Mouse (Mus musculus): Measurements from ENCODE around the gene Lrrn4. TPM values are rescaled to one million over a fixed set of nuclear protein-coding genes. Genes with fewer than 3 reads are reported as not detected.

Lrrn4 gene
- 9.5 and 9.8 TPM in 2 replicates for polyA plus RNA-seq (2015; fragmentation: Nextera tagmentation; extraction: Ambion mirVana)

DNA sequence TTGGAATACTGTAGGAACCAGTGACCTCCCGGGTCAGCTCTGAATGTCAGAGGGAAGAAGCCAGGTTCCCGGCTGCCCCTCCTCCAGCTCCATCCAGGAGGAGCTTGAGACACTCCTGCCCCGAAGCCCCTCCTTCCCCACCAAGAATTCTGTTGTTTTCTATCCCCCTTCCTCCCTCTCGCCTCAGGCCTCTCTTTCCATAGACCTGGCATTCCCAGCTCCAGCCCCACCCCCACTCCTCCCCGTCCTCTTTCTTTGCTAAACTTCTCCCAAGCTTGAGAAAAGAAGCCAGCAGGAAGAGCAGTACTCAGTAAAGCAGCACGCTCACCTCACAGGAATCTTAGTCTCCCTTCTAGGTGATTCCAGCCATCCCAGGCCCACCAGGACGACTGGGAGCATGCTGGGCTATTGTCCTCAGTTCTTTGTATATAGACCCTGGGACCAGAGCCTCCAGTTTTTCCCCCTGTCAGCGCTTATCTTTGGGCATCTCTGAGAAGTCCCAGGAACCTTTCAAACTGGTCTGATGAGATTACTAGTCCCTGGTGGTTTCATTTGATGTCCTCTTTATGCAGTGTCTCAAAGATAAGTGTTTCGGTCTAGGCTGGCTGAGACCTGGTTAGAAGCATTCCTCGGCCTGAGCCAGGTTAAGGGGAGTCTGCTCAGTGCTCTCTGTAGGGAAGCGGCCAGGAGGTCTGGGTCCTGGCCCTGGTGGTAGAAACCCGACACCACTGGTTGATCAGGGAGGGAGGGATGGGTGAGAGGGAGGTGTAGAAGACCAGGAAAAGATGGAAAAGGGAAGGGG is at the start of gene Lrrn4:
TSS of gene Lrrn4 (minus strand) at position 48 of the 802 bp plus-strand sequence.
- H3K4me2 ChIP-seq (replicated peaks; ENCODE audit: low read depth), result peak within 1 kb of the TSS; percentile 87
- no peak within 1 kb of the TSS for H3K9ac ChIP-seq (ENCODE audit: low read depth, low read length)
- no peak within 1 kb of the TSS for H3K27ac ChIP-seq (ENCODE audit: low read depth, low read length)
- 34% methylated on average over 12 of the region's 12 CpGs for WGBS
- TF ChIP-seq CTCF (IDR thresholded peaks at IDR 0.05; ENCODE audit: low read depth), result no peak
- H3K4me1 ChIP-seq (replicated peaks; ENCODE audit: control insufficient read depth, insufficient read depth, low read length), result no peaks in the 10 kb centered on the region; the same call in 1 of the 2 replicates
- H3K36me3 ChIP-seq (ENCODE audit: control insufficient read depth, insufficient read depth), result no peaks in the 10 kb centered on the region
- no peaks in the 10 kb centered on the region for H3K9me3 ChIP-seq (ENCODE audit: control insufficient read depth)
- peaks cover 34% of the 10 kb centered on the region for H3K27me3 ChIP-seq (replicated peaks; ENCODE audit: control insufficient read depth, insufficient read depth, low read length)
- peak within 1 kb of the TSS; percentile 43 for H3K4me3 ChIP-seq (ENCODE audit: low read depth, low read length)
- ATAC-seq, result no peak

GRCm38 (mm10) chr2:132928999-132929398 is 48.3 kb upstream of the Lrrn4 start:
- peaks cover 8% of the 10 kb centered on the region for H3K4me1 ChIP-seq (replicated peaks; ENCODE audit: control insufficient read depth, insufficient read depth, low read length)
- H3K27me3 ChIP-seq (replicated peaks; ENCODE audit: control insufficient read depth, insufficient read depth, low read length), result no peaks in the 10 kb centered on the region
- no peak overlapping the region for H3K9ac ChIP-seq (ENCODE audit: low read depth, low read length)
- no peak overlapping the region for H3K4me2 ChIP-seq (replicated peaks; ENCODE audit: low read depth)
- WGBS, result 46% methylated on average over 2 of the region's 2 CpGs
- peak; percentile 68 for ATAC-seq
- peaks cover 8% of the 10 kb centered on the region; the same call in 1 of the 2 replicates for H3K36me3 ChIP-seq (ENCODE audit: control insufficient read depth, insufficient read depth)
- TF ChIP-seq CTCF (IDR thresholded peaks at IDR 0.05; ENCODE audit: low read depth), result no peak
- no peak overlapping the region for H3K4me3 ChIP-seq (ENCODE audit: low read depth, low read length)
- H3K9me3 ChIP-seq (ENCODE audit: control insufficient read depth), result no peaks in the 10 kb centered on the region
- peak overlapping the region; percentile 28; the same call in 1 of the 2 replicates for H3K27ac ChIP-seq (ENCODE audit: low read depth, low read length)

- no peak for ATAC-seq
- WGBS, result 46% methylated on average over 2 of the region's 2 CpGs
- TF ChIP-seq CTCF (IDR thresholded peaks at IDR 0.05; ENCODE audit: low read depth), result no peak
These were observed 47.2 kb upstream of the Lrrn4 start for GRCm38 (mm10) chr2:132927871-132928270.

GRCm38 (mm10) chr2:132927298-132927697 is 46.6 kb upstream of the Lrrn4 start:
- TF ChIP-seq CTCF (IDR thresholded peaks at IDR 0.05; ENCODE audit: low read depth), result no peak
- Histone ChIP-seq H3K27me3 (replicated peaks; ENCODE audit: control insufficient read depth, insufficient read depth, low read length) (no peaks in the 10 kb centered on the region), H3K27ac (ENCODE audit: low read depth, low read length) (no peak overlapping the region), H3K4me1 (replicated peaks; ENCODE audit: control insufficient read depth, insufficient read depth, low read length) (peaks cover 8% of the 10 kb centered on the region), H3K4me2 (replicated peaks; ENCODE audit: low read depth) (no peak overlapping the region), H3K36me3 (ENCODE audit: control insufficient read depth, insufficient read depth) (peaks cover under 1% of the 10 kb centered on the region; the same call in 1 of the 2 replicates), H3K9ac (ENCODE audit: low read depth, low read length) (no peak overlapping the region), H3K9me3 (ENCODE audit: control insufficient read depth) (no peaks in the 10 kb centered on the region), H3K4me3 (ENCODE audit: low read depth, low read length) (no peak overlapping the region)
- no peak for ATAC-seq
- WGBS, result 69% methylated on average over 2 of the region's 2 CpGs

More at GRCm38 (mm10) chr2:132927871-132928270, 47.2 kb upstream of the Lrrn4 start:
- Histone ChIP-seq H3K36me3 (ENCODE audit: control insufficient read depth, insufficient read depth) (peaks cover 6% of the 10 kb centered on the region; the same call in 1 of the 2 replicates), H3K4me1 (replicated peaks; ENCODE audit: control insufficient read depth, insufficient read depth, low read length) (peaks cover 8% of the 10 kb centered on the region), H3K27me3 (replicated peaks; ENCODE audit: control insufficient read depth, insufficient read depth, low read length) (no peaks in the 10 kb centered on the region), H3K27ac (ENCODE audit: low read depth, low read length) (no peak overlapping the region), H3K4me3 (ENCODE audit: low read depth, low read length) (no peak overlapping the region), H3K9me3 (ENCODE audit: control insufficient read depth) (no peaks in the 10 kb centered on the region), H3K9ac (ENCODE audit: low read depth, low read length) (no peak overlapping the region), H3K4me2 (replicated peaks; ENCODE audit: low read depth) (no peak overlapping the region)

DNA sequence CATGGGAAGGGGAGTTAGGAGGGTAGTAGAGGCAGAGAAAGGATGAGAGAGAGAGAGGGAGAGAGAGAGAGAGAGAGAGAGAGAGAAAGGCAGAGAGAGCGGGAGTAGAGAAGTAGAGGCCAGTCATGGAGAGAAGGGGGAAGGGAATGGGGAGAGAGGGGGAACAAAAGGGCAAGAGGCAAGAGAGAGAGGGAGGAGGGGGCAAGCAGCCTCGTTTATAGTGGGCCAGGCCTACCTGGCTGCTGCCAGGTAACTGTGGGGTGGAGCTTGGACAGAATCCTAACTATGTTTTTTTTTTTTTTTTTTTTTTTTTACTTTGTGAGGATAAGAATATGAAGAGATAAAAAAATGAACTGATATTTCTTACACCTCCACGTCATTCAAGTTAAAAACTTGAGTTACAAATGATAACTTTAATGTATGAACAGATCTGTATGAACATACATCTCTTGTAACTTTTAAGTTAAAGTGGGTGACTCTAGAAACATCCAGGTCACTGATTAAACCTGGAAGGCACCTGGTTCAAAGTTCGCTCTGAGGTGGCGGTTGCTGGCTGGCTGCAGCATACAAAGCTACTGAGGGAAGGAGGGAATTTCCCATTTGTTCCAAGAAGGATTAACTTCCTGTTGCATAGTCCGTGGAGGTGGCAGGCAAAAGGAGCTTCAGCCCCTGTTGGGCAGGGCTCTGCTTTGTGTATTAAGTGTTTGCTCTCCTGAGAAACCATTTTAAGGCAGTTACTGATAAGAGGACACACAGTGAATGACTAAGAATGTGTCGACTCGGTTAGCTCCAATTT is 42.8 kb upstream of the Lrrn4 start:
- ATAC-seq, result peak; percentile 93
- Histone ChIP-seq H3K4me1 (replicated peaks; ENCODE audit: control insufficient read depth, insufficient read depth, low read length) (peaks cover 12% of the 10 kb centered on the region), H3K4me3 (ENCODE audit: low read depth, low read length) (no peak overlapping the region), H3K4me2 (replicated peaks; ENCODE audit: low read depth) (no peak overlapping the region; the same call in 1 of the 2 replicates), H3K9me3 (ENCODE audit: control insufficient read depth) (no peaks in the 10 kb centered on the region), H3K27ac (ENCODE audit: low read depth, low read length) (peak overlapping the region; percentile 86), H3K27me3 (replicated peaks; ENCODE audit: control insufficient read depth, insufficient read depth, low read length) (no peaks in the 10 kb centered on the region), H3K9ac (ENCODE audit: low read depth, low read length) (no peak overlapping the region), H3K36me3 (ENCODE audit: control insufficient read depth, insufficient read depth) (peaks cover 6% of the 10 kb centered on the region; the same call in 1 of the 2 replicates)
- WGBS, result 18% methylated on average over 8 of the region's 8 CpGs
- no peak for TF ChIP-seq CTCF (IDR thresholded peaks at IDR 0.05; ENCODE audit: low read depth)

Measured in intestine, postnatal 0 days (tissue).